ENCODE assay signal across 8 mouse cellular contexts in genomic region chr14:83959111-83959510, GRCm38 (mm10).
DNase-seq lines count a peak whose midpoint lies in the region; ATAC-seq and TF ChIP-seq lines count a peak whose summit lies in the region.

No protein-coding gene starts in this region.

- TF ChIP-seq EP300 in liver, postnatal 0 days (IDR thresholded peaks at IDR 0.05; ENCODE audit: low read depth) = no peak

- H3K9me3 ChIP-seq in forebrain, embryonic 14.5 days (replicated peaks; ENCODE audit: control insufficient read depth, low read length) = no peaks in the 10 kb centered on the region
- no peaks in the 10 kb centered on the region for H3K9me3 ChIP-seq in forebrain, embryonic 15.5 days
- no peaks in the 10 kb centered on the region for H3K9me3 ChIP-seq in lung, embryonic 14.5 days (ENCODE audit: low read depth, low read length)
- no peaks in the 10 kb centered on the region for H3K9me3 ChIP-seq in liver, postnatal 0 days (ENCODE audit: low read length)

- H3K27ac ChIP-seq in forebrain, embryonic 14.5 days (ENCODE audit: low read depth, low read length) = no peak overlapping the region
- no peak overlapping the region for H3K27ac ChIP-seq in forebrain, embryonic 15.5 days (replicated peaks)
- no peak overlapping the region for H3K27ac ChIP-seq in lung, embryonic 14.5 days (ENCODE audit: low read depth)
- no peak overlapping the region for H3K27ac ChIP-seq in liver, postnatal 0 days (ENCODE audit: low read depth)

- H3K4me1 ChIP-seq in forebrain, embryonic 14.5 days (ENCODE audit: control insufficient read depth, insufficient read depth, low read length) = no peaks in the 10 kb centered on the region
- no peaks in the 10 kb centered on the region for H3K4me1 ChIP-seq in forebrain, embryonic 15.5 days
- no peaks in the 10 kb centered on the region for H3K4me1 ChIP-seq in lung, embryonic 14.5 days (ENCODE audit: insufficient read depth)
- H3K4me1 ChIP-seq in lung, adult 2 months (ENCODE audit: control insufficient read depth, insufficient read depth, low read length) = no peaks in the 10 kb centered on the region
- H3K4me1 ChIP-seq in liver, postnatal 0 days (ENCODE audit: insufficient read depth) = no peaks in the 10 kb centered on the region

- no peak overlapping the region for H3K4me2 ChIP-seq in forebrain, embryonic 14.5 days (ENCODE audit: low read length)
- H3K4me2 ChIP-seq in forebrain, embryonic 15.5 days (replicated peaks) = no peak overlapping the region
- no peak overlapping the region for H3K4me2 ChIP-seq in lung, embryonic 14.5 days
- no peak overlapping the region for H3K4me2 ChIP-seq in liver, postnatal 0 days (ENCODE audit: low read depth, low read length)

- intact Hi-C loops in heart, postnatal 36 days (cut with DNase I) = no loop called here

- no peaks in the 10 kb centered on the region for H3K36me3 ChIP-seq in forebrain, embryonic 14.5 days (ENCODE audit: control insufficient read depth, insufficient read depth, low read length)
- H3K36me3 ChIP-seq in forebrain, embryonic 15.5 days = no peaks in the 10 kb centered on the region
- H3K36me3 ChIP-seq in lung, embryonic 14.5 days (ENCODE audit: insufficient read depth) = no peaks in the 10 kb centered on the region
- H3K36me3 ChIP-seq in liver, postnatal 0 days (replicated peaks; ENCODE audit: insufficient read depth, low read length) = no peaks in the 10 kb centered on the region

- TF ChIP-seq CTCF in lung, embryonic 14.5 days (IDR thresholded peaks at IDR 0.05; ENCODE audit: low read depth) = no peak
- TF ChIP-seq CTCF in lung, adult 2 months (IDR thresholded peaks at IDR 0.05; ENCODE audit: insufficient read depth, low read length) = no peak
- TF ChIP-seq CTCF in liver, postnatal 0 days (IDR thresholded peaks at IDR 0.05; ENCODE audit: low read depth) = no peak

- no peak for TF ChIP-seq POLR2A in lung, adult 2 months (IDR thresholded peaks at IDR 0.05; ENCODE audit: borderline replicate concordance, extremely low read depth, low read depth, low read length)

- peak; percentile 32 for DNase-seq in forebrain, embryonic 14.5 days (ENCODE audit: low spot score)
- DNase-seq in lung, embryonic 14.5 days = peak; percentile 80
- DNase-seq in lung, adult 2 months = no peak
- peak; percentile 28 to 35 for DNase-seq in heart, postnatal 36 days
- DNase-seq in right cerebral cortex, postnatal 10 days (ENCODE audit: low spot score in 2 of 2) = peak; percentile 46 to 50
- no peak for DNase-seq in liver, postnatal 0 days

- H3K9ac ChIP-seq in forebrain, embryonic 14.5 days (ENCODE audit: low read length) = no peak overlapping the region
- no peak overlapping the region for H3K9ac ChIP-seq in forebrain, embryonic 15.5 days (replicated peaks)
- H3K9ac ChIP-seq in lung, embryonic 14.5 days = no peak overlapping the region
- no peak overlapping the region for H3K9ac ChIP-seq in liver, postnatal 0 days (replicated peaks)

- no peak overlapping the region for H3K4me3 ChIP-seq in forebrain, embryonic 14.5 days (ENCODE audit: low read depth, low read length)
- H3K4me3 ChIP-seq in forebrain, embryonic 15.5 days = no peak overlapping the region
- H3K4me3 ChIP-seq in lung, embryonic 14.5 days (ENCODE audit: low read depth, low read length) = no peak overlapping the region
- H3K4me3 ChIP-seq in lung, adult 2 months (replicated peaks; ENCODE audit: extremely low read depth, low read depth, low read length) = no peak overlapping the region
- no peak overlapping the region for H3K4me3 ChIP-seq in liver, postnatal 0 days (ENCODE audit: low read depth, low read length)

- H3K27me3 ChIP-seq in forebrain, embryonic 14.5 days (replicated peaks; ENCODE audit: control insufficient read depth, insufficient read depth, low read length) = no peaks in the 10 kb centered on the region
- no peaks in the 10 kb centered on the region for H3K27me3 ChIP-seq in forebrain, embryonic 15.5 days
- no peaks in the 10 kb centered on the region for H3K27me3 ChIP-seq in lung, embryonic 14.5 days (ENCODE audit: insufficient read depth, low read length)
- H3K27me3 ChIP-seq in liver, postnatal 0 days (ENCODE audit: insufficient read depth, low read length) = no peaks in the 10 kb centered on the region

- WGBS in forebrain, embryonic 14.5 days = 81% methylated on average over 3 of the region's 3 CpGs
- WGBS in forebrain, embryonic 15.5 days = 54% methylated on average over 3 of the region's 3 CpGs
- 48% methylated on average over 3 of the region's 3 CpGs for WGBS in lung, embryonic 14.5 days
- WGBS in lung, adult 2 months = 64% methylated on average over 3 of the region's 3 CpGs
- WGBS in liver, postnatal 0 days (ENCODE audit: insufficient replicate concordance) = 78% methylated on average over 3 of the region's 3 CpGs

- no peak for ATAC-seq in forebrain, embryonic 14.5 days
- no peak for ATAC-seq in forebrain, embryonic 15.5 days (replicated peaks)
- ATAC-seq in lung, embryonic 14.5 days (ENCODE audit: insufficient read depth) = peak; percentile 78
- ATAC-seq in activated CD4-positive, CD25-positive, alpha-beta regulatory T cell, adult 4 months = no peak
- no peak for ATAC-seq in liver, postnatal 0 days

Comparison
In these comparisons a context has a peak if more than half of its experiments do, and no peak if none do; other contexts are left out.
1. DNase-seq: peak in forebrain, embryonic 14.5 days (single experiment), lung, embryonic 14.5 days (single experiment), heart, postnatal 36 days (2 of 2) and right cerebral cortex, postnatal 10 days (2 of 2); none in lung, adult 2 months (single experiment) and liver, postnatal 0 days (single experiment).